Mouse (Mus musculus) kidney, adult 2 months (tissue): ENCODE data around the gene Hist1h2ai.
"Not testable (repeated sequence)": the region's sequence is repeated elsewhere in the genome, so short reads cannot be mapped to it uniquely, and the experiment has no call there.

Experiments
- CTCF ChIP-seq: fragments of 200-500 bp; conservative IDR thresholded peaks from 2 replicates; pipeline ENCODE4 v1.5.1; 2011; ENCODE audit warnings: low read depth, mild to moderate bottlenecking, control low read depth, low read length, moderate library complexity, mixed read lengths; ENCODE audit not compliant: insufficient read depth, insufficient read length
- POLR2A ChIP-seq: fragments of 200-500 bp; IDR thresholded peaks from one replicate; pipeline ENCODE4 v1.6.1; 2011; ENCODE audit warnings: low read depth, low read length, control low read depth

- not testable (repeated sequence) for TF ChIP-seq CTCF, POLR2A
Measured at GRCm38 (mm10) chr13:21721107-21721756, 5.0 kb downstream of the Hist1h2ai start.
